Mouse (Mus musculus) cerebellum, adult (tissue): ENCODE measurements around the gene Neurl4.
A peak's percentile ranks its signal among the peaks of the same experiment; 100 is the strongest.
"Not testable (repeated sequence)": the region's sequence is repeated elsewhere in the genome, so short reads cannot be mapped to it uniquely, and the experiment has no call there.

Source experiments
- ATAC-seq: cut with Nextera tagmentation; 2 replicates; pipeline ENCODE4 v1.9.2; 2017; ENCODE audit warnings: mild to moderate bottlenecking, moderate library complexity, mixed read lengths; ENCODE audit not compliant: insufficient number of reproducible peaks, low FRiP score, low TSS enrichment

Gene Neurl4

GRCm38 (mm10) chr11:69900471-69901405 lies at the start of gene Neurl4, which contains the start of gene 2810408A11Rik:
TSS of gene Neurl4 (plus strand) at chr11:69901072.
TSS of gene 2810408A11Rik (minus strand) at chr11:69900987.
- peak; percentile 94 for ATAC-seq

- ATAC-seq: no peak
Measured at GRCm38 (mm10) chr11:69853994-69854393, 46.9 kb upstream of the Neurl4 start.

GRCm38 (mm10) chr11:69854680-69855079 lies 46.2 kb upstream of the Neurl4 start:
- no peak for ATAC-seq

- ATAC-seq: no peak
Measured at GRCm38 (mm10) chr11:69855347-69855746, 45.5 kb upstream of the Neurl4 start.

- no peak for ATAC-seq
Measured at GRCm38 (mm10) chr11:69858113-69858998, 42.5 kb upstream of the Neurl4 start, which contains the start of gene Tnk1. TSS of gene Tnk1 (minus strand) at chr11:69858730.

GRCm38 (mm10) chr11:69863729-69864128 lies 37.1 kb upstream of the Neurl4 start:
- ATAC-seq: not testable (repeated sequence)

GRCm38 (mm10) chr11:69864138-69864860 lies 36.6 kb upstream of the Neurl4 start:
- no peak for ATAC-seq

- ATAC-seq: no peak
Measured at GRCm38 (mm10) chr11:69865561-69865960, 35.3 kb upstream of the Neurl4 start.

GRCm38 (mm10) chr11:69867335-69867734 lies 33.5 kb upstream of the Neurl4 start:
- ATAC-seq: no peak

GRCm38 (mm10) chr11:69870289-69871069 lies 30.4 kb upstream of the Neurl4 start:
- ATAC-seq: no peak

GRCm38 (mm10) chr11:69871822-69872221 lies 29.1 kb upstream of the Neurl4 start:
- ATAC-seq: no peak

GRCm38 (mm10) chr11:69872451-69872850 lies 28.4 kb upstream of the Neurl4 start:
- ATAC-seq: no peak

GRCm38 (mm10) chr11:69876186-69876585 lies 24.7 kb upstream of the Neurl4 start:
- ATAC-seq: no peak

- ATAC-seq: no peak
Measured at GRCm38 (mm10) chr11:69876867-69877266, 24.0 kb upstream of the Neurl4 start.

- ATAC-seq: no peak
Measured at GRCm38 (mm10) chr11:69877878-69878277, 23.0 kb upstream of the Neurl4 start, which contains the start of gene Tmem95. TSS of gene Tmem95 (minus strand) at chr11:69878018.

- no peak for ATAC-seq
Measured at GRCm38 (mm10) chr11:69878399-69878798, 22.5 kb upstream of the Neurl4 start.

- no peak for ATAC-seq
Measured at GRCm38 (mm10) chr11:69878952-69879351, 21.9 kb upstream of the Neurl4 start.

- ATAC-seq: no peak
Measured at GRCm38 (mm10) chr11:69879711-69880110, 21.2 kb upstream of the Neurl4 start.

- 0 out of 2 replicates have a peak, but pooled peaks have one; percentile 12 for ATAC-seq
Measured at GRCm38 (mm10) chr11:69880506-69880852, 20.4 kb upstream of the Neurl4 start.
